Mouse (Mus musculus) heart, embryonic 14.5 days (tissue): ENCODE results near the gene Bzw1. TPM values are rescaled to one million over a fixed set of nuclear protein-coding genes. Genes with fewer than 3 reads are reported as not detected.

Experiments used
- ATAC-seq: fragments of 200-750 bp; cut with Nextera tagmentation; 2 replicates; pipeline ENCODE4 v1.8.0; 2017; ENCODE audit warnings: low read depth, moderate TSS enrichment; ENCODE audit not compliant: insufficient number of reproducible peaks, insufficient read depth, low FRiP score
- H3K27ac ChIP-seq, 2 experiments: fragments of 200-500 bp in 1 of 2; fragments of 300-500 bp in 1 of 2; sonication (generic) in 1 of 2; replicated peaks in 1 of 2; 2 replicates each; pipeline ENCODE4 v1.5.1; 2012 to 2014; ENCODE audit warnings: low read depth in 2 of 2, low read length in 2 of 2, control low read depth in 1 of 2, mild to moderate bottlenecking in 1 of 2, mixed read lengths in 1 of 2; ENCODE audit not compliant: control insufficient read depth in 1 of 2, insufficient read depth in 1 of 2
- H3K27me3 ChIP-seq: fragments of 300-500 bp; sonication (generic); 2 replicates; pipeline ENCODE4 v1.6.1; 2014; ENCODE audit warnings: mild to moderate bottlenecking, low read length, control low read depth; ENCODE audit not compliant: control insufficient read depth, insufficient read depth
- H3K36me3 ChIP-seq: fragments of 300-500 bp; sonication (generic); 2 replicates; pipeline ENCODE4 v1.6.1; 2014; ENCODE audit warnings: mild to moderate bottlenecking, control low read depth, low read length, mixed read lengths; ENCODE audit not compliant: control insufficient read depth, insufficient read depth
- H3K4me1 ChIP-seq, 2 experiments: fragments of 200-500 bp in 1 of 2; fragments of 300-500 bp in 1 of 2; sonication (generic) in 1 of 2; 2 replicates each; pipeline ENCODE4 v1.6.1; 2012 to 2014; ENCODE audit warnings: low read length in 2 of 2, control low read depth in 1 of 2, mixed read lengths in 1 of 2; ENCODE audit not compliant: control insufficient read depth in 2 of 2, insufficient read depth in 2 of 2
- H3K4me2 ChIP-seq: fragments of 300-500 bp; sonication (generic); 2 replicates; pipeline ENCODE4 v1.6.1; 2014; ENCODE audit warnings: mild to moderate bottlenecking, low read length
- H3K4me3 ChIP-seq, 2 experiments: fragments of 200-500 bp in 1 of 2; fragments of 300-500 bp in 1 of 2; sonication (generic) in 1 of 2; 2 replicates each; pipeline ENCODE4 v1.5.1; 2012 to 2014; ENCODE audit warnings: low read length in 2 of 2, mild to moderate bottlenecking in 2 of 2, control low read depth in 1 of 2, low read depth in 1 of 2, moderate library complexity in 1 of 2; ENCODE audit not compliant: control insufficient read depth in 1 of 2, insufficient read depth in 1 of 2
- H3K9ac ChIP-seq: fragments of 300-500 bp; sonication (generic); 2 replicates; pipeline ENCODE4 v1.6.1; 2014; ENCODE audit warnings: mild to moderate bottlenecking, low read length
- H3K9me3 ChIP-seq: fragments of 300-500 bp; sonication (generic); 2 replicates; pipeline ENCODE4 v1.6.1; 2016; ENCODE audit warnings: low read length, control low read depth; ENCODE audit not compliant: control insufficient read depth
- WGBS: fragments of 180-500 bp; shearing (Covaris S2); extraction: QIAGEN DNeasy Blood & Tissue Kit; methylation state at CpG from one replicate; pipeline ENCODE4 v1.1.7; 2014; 5-methylcytosine and 5-hydroxymethylcytosine counted together
- polyA plus RNA-seq: library from polyadenylated mRNA; unstranded; fragments of >200 nt; fragmentation: Nextera tagmentation; extraction: Ambion mirVana; gene quantifications from 2 replicates; pipeline ENCODE4 v1.2.1, GENCODE M21; 2014

The Bzw1 gene
- polyA plus RNA-seq = 214 and 221 TPM in 2 replicates

DNA sequence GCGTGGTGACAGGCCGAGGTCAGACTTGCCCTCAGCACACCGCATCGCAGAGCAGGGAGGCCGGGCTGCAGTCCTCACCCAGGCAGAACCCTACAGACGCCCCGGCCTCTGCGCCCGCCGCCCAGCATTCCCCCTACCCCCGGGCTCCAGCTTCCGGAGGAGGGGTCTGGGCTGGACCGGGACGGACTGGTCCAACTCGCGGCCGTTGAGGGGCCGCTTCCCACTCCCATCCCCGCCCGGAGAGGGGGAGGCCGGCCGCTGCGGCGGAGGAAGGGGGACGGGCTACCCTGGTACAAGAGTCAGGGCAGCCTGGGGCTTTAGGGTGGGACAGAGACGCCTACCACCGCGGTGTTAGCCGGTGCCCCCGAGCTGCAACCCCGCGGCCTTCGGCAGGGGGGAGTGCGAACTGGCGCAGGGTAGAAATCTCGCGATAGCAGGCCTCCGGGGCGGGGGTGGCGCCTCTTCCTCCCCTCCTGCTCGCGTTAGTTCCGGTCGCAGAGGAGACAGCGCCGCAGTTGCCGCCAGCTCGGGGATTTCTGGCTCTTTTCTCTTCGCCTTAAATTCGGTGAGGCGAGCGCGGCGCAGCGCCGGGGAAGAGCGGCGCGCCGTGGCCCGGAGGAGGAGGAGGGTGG, at the start of gene Bzw1:
Gene Bzw1 (plus strand): TSS at position 247 of the 632 bp plus-strand sequence.
- H3K27me3 ChIP-seq = no peaks in the 10 kb centered on the region
- peak within 1 kb of the TSS; percentile 95 to 99 for H3K27ac ChIP-seq
- H3K4me3 ChIP-seq = peak within 1 kb of the TSS; percentile 91 to 94
- peaks cover 5 to 11% of the 10 kb centered on the region in 2 experiments; a peak in 2 of 4 replicates for H3K4me1 ChIP-seq
- ATAC-seq = peak; percentile 96
- no peaks in the 10 kb centered on the region for H3K9me3 ChIP-seq
- H3K9ac ChIP-seq = peak within 1 kb of the TSS; percentile 97
- H3K4me2 ChIP-seq = peak within 1 kb of the TSS; percentile 76
- peaks cover 33% of the 10 kb centered on the region for H3K36me3 ChIP-seq
- under 1% methylated on average over 46 of the region's 61 CpGs for WGBS

DNA sequence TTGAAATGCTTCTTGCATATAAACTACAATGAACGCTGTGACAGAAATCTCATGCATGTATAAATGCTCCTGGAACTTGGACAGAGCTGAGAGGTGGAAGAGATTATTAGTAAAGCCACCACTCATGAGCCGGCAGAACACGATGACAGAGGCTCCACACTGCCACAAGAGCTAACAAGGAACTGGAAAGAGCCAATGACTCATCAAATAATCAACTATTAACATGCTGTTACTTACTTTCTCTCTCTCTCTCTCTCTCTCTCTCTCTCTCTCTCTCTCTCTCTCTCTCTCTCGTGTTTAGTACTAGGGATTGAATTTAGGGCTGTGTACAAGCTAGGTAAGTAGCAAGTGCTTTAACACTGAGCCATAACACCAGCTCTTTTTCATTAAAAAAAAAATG, 48.8 kb upstream of the Bzw1 start:
- Histone ChIP-seq H3K4me1 (peaks cover 0 to 7% of the 10 kb centered on the region in 2 experiments), H3K36me3 (no peaks in the 10 kb centered on the region), H3K9me3 (no peaks in the 10 kb centered on the region), H3K27me3 (no peaks in the 10 kb centered on the region), H3K9ac (no peak overlapping the region), H3K27ac (no peak overlapping the region), H3K4me2 (no peak overlapping the region), H3K4me3 (no peak overlapping the region)
- WGBS = 56% methylated on average over 4 of the region's 4 CpGs
- no peak for ATAC-seq

DNA sequence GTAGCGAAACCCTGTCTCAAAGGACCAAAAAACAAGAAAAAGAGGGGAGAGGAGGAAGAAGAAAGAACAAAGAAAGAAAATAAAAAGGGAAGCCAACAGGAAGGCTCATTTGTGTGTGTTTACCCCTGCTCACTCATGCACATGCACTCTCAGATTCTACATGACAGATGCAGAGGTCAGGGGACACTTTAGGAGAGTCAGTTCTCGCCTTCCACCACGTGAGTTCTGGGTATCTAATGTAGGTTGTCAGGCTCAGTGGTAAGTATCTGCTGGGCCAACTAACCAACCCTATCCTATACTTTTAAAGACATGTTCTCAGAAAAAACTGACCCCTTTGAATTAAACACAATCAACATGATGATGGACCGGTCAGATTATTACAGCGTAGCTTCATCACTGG, 48.1 kb upstream of the Bzw1 start:
- Histone ChIP-seq H3K9me3 (no peaks in the 10 kb centered on the region), H3K9ac (no peak overlapping the region), H3K4me1 (peaks cover 0 to 7% of the 10 kb centered on the region in 2 experiments), H3K4me3 (no peak overlapping the region), H3K4me2 (no peak overlapping the region), H3K27me3 (no peaks in the 10 kb centered on the region), H3K27ac (no peak overlapping the region), H3K36me3 (no peaks in the 10 kb centered on the region)
- no peak for ATAC-seq
- 83% methylated on average over 5 of the region's 5 CpGs for WGBS

DNA sequence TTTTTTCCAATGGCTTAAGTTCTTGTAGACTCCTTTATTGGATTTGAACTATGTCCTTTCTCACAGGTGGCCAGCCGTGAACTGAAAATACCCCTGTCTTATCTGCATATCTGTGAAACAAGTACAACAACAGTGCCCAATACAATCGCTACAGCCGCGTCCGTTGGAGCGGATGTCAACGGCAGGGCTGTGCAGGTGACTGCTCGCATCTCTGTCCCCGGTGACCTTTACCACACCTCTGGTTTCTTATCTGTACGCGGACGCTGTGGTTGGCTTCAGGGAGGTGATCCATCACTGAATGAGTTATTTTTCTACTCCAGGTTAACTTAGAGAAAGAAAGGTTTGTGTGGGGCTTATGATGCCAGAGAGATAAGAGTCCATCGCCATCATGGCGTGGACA, 46.5 kb upstream of the Bzw1 start:
- H3K4me2 ChIP-seq = no peak overlapping the region
- no peaks in the 10 kb centered on the region for H3K9me3 ChIP-seq
- H3K36me3 ChIP-seq = no peaks in the 10 kb centered on the region
- H3K9ac ChIP-seq = no peak overlapping the region
- no peak overlapping the region for H3K27ac ChIP-seq
- no peak for ATAC-seq
- H3K4me1 ChIP-seq = peaks cover 0 to 7% of the 10 kb centered on the region in 2 experiments
- no peak overlapping the region for H3K4me3 ChIP-seq
- H3K27me3 ChIP-seq = no peaks in the 10 kb centered on the region
- WGBS = 75% methylated on average over 14 of the region's 14 CpGs

DNA sequence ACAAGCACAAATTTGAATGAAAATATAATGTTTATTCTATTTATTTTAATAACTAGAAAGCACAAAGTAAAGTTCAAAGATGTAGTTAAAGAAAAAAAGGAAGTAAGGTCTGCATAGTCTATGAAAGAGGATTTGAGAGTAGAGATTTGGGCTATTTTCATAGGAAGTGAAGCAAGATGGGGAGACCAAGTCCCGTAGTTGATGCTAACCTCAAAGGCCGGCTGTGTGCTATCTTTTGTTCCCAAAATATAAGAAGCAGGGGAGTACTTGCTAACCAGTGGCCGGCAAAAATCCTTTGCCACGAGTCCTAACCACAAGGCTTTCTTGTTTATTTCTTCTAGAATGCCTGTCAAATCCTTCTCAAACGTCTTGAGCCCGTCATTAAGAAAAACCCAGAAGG, 44.0 kb upstream of the Bzw1 start:
- no peak overlapping the region for H3K27ac ChIP-seq
- H3K4me2 ChIP-seq = no peak overlapping the region
- no peak overlapping the region for H3K4me3 ChIP-seq
- peaks cover 4 to 6% of the 10 kb centered on the region in 2 experiments; a peak in 2 of 4 replicates for H3K4me1 ChIP-seq
- no peaks in the 10 kb centered on the region for H3K27me3 ChIP-seq
- no peaks in the 10 kb centered on the region for H3K36me3 ChIP-seq
- WGBS = 68% methylated on average over 6 of the region's 6 CpGs
- no peak overlapping the region for H3K9ac ChIP-seq
- ATAC-seq = no peak
- H3K9me3 ChIP-seq = no peaks in the 10 kb centered on the region

DNA sequence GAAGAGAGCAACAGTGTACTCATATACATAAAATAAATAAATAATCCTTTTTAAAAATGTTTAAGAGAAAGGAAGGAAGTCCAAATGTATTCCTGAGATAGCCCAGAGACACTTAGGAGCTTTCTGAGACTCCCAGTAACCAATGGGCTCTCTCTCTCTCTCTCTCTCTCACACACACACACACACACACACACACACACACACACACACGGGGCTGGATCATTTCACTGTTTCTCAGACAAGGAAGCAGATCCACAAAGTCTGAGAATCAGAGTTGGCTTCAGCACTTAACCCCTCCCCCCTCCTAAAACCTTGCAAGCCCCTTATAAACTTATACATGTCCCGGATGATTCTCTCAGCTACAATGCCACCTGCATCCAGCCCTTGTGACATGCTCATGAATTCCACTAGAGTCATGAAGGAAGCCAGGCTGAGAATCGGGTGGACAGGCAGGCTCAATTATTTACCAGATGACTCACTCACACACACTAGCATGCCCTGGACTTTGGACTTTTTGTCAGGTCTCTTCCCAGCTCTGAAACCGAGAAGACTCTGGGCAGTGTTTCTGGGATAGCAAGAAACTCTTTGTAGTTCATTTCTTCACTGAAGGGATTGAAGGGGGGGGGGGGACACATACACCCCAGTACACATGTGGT, 39.3 kb upstream of the Bzw1 start:
- Histone ChIP-seq H3K4me3 (no peak overlapping the region), H3K4me1 (peaks cover 4 to 6% of the 10 kb centered on the region in 2 experiments; a peak in 2 of 4 replicates), H3K27ac (no peak overlapping the region), H3K4me2 (no peak overlapping the region), H3K27me3 (no peaks in the 10 kb centered on the region), H3K36me3 (no peaks in the 10 kb centered on the region), H3K9me3 (no peaks in the 10 kb centered on the region), H3K9ac (no peak overlapping the region)
- 52% methylated on average over 4 of the region's 4 CpGs for WGBS
- no peak for ATAC-seq

DNA sequence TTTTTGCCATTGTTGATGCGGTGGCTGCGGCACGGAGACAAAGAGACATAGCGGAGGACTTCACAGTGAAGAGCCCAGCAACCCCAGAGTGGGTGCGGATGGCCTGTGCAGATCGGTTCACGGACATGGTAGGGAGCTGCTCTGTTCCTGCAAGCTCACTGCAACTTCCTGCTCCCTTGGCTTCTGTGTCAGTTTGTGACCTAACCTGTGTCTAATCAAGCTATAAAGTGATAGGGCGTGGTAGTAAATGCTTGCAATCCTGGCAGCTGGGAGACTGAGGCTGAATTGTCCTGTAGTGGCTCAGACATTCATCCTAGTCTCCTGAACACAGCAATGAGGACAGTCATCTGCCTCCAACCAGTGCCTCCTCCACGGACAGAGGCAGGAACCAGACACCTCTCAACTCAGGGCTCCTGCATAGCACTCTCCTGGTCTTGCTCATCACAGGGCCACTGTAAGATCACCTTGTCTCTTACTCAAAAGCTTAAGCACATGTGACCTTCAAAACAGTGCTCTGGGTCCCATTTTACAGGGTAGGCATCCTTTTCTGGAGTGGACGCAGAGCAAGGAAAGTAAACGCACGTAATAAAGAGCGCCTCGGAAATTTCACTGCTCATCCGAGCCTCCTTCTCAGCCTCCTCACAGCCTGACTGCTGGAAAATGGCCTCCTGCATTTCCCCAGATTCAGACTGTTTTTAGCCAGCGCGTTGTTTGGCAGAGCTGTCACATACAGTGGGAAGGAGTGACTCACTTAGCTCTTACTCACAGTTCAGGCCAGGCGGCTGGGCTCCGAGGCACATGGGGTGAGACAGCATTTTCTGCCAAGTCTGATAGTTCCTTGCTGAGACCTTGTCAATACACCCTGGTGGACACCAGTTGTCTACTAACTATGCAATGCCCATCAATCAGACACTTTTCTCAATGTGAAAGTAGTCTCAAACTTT, 33.5 kb upstream of the Bzw1 start:
- Histone ChIP-seq H3K9me3 (no peaks in the 10 kb centered on the region), H3K27me3 (no peaks in the 10 kb centered on the region), H3K9ac (no peak overlapping the region), H3K4me3 (no peak overlapping the region), H3K36me3 (no peaks in the 10 kb centered on the region), H3K4me1 (peaks cover 2 to 4% of the 10 kb centered on the region in 2 experiments; a peak in 1 of 4 replicates), H3K4me2 (no peak overlapping the region), H3K27ac (0 out of 4 replicates have a peak overlapping the region, but pooled peaks of 1 of the 2 experiments have one; percentile 39)
- peak; percentile 59 for ATAC-seq
- 71% methylated on average over 19 of the region's 19 CpGs for WGBS
